Mouse (Mus musculus) cerebellum, postnatal 14 days (tissue): ENCODE data around the gene Evi5.

Source experiments
- DNase-seq, 2 experiments: peaks; one replicate each; pipeline ENCODE4 v3.0.0; 2021; ENCODE audit warnings: mixed read lengths in 2 of 2

Gene Evi5

GRCm38 (mm10) chr5:107738296-107738695 is 136.6 kb downstream of the Evi5 start:
- DNase-seq = no peak

- DNase-seq = no peak
Measured at GRCm38 (mm10) chr5:107736171-107736570, 138.7 kb downstream of the Evi5 start.

- no peak for DNase-seq
Measured at GRCm38 (mm10) chr5:107731844-107732243, 143.1 kb downstream of the Evi5 start.

- no peak for DNase-seq
Measured at GRCm38 (mm10) chr5:107731408-107731807, 143.5 kb downstream of the Evi5 start.

GRCm38 (mm10) chr5:107727007-107727402 is 147.9 kb downstream of the Evi5 start:
- peak in 1 of 2 experiments; percentile 15 for DNase-seq

- peak; percentile 10 to 30 for DNase-seq
Measured at GRCm38 (mm10) chr5:107726281-107727006, 148.5 kb downstream of the Evi5 start.

- peak; percentile 9 to 11 for DNase-seq
Measured at GRCm38 (mm10) chr5:107725435-107726261, 149.3 kb downstream of the Evi5 start, which contains the start of gene Gfi1. Gene Gfi1 (minus strand): TSS chr5:107726036.

- peak; percentile 9 to 11 for DNase-seq
Measured at GRCm38 (mm10) chr5:107724661-107725434, 150.1 kb downstream of the Evi5 start.

GRCm38 (mm10) chr5:107723541-107724511 is 151.1 kb downstream of the Evi5 start:
- peak; percentile 14 to 17 for DNase-seq

- DNase-seq = peak; percentile 29 to 41
Measured at GRCm38 (mm10) chr5:107722661-107723532, 152.0 kb downstream of the Evi5 start.

GRCm38 (mm10) chr5:107721638-107722011 is 153.3 kb downstream of the Evi5 start:
- DNase-seq = peak; percentile 23 to 31

- peak; percentile 6 to 31 for DNase-seq
Measured at GRCm38 (mm10) chr5:107720991-107721637, 153.8 kb downstream of the Evi5 start.

- DNase-seq = no peak
Measured at GRCm38 (mm10) chr5:107720511-107720910, 154.4 kb downstream of the Evi5 start.

- no peak for DNase-seq
Measured at GRCm38 (mm10) chr5:107719786-107720185, 155.1 kb downstream of the Evi5 start.

GRCm38 (mm10) chr5:107719209-107719608 is 155.7 kb downstream of the Evi5 start:
- no peak for DNase-seq

GRCm38 (mm10) chr5:107717871-107718361 is 157.0 kb downstream of the Evi5 start:
- no peak for DNase-seq

- no peak for DNase-seq
Measured at GRCm38 (mm10) chr5:107711689-107712088, 163.2 kb downstream of the Evi5 start.

GRCm38 (mm10) chr5:107708124-107708797 is 166.6 kb downstream of the Evi5 start:
- no peak for DNase-seq

- no peak for DNase-seq
Measured at GRCm38 (mm10) chr5:107706262-107706661, 168.6 kb downstream of the Evi5 start.
